Mouse (Mus musculus): Measurements from ENCODE around the gene Lama1.

- peak; percentile 82; the same call in 1 of the 2 replicates for TF ChIP-seq CTCF (IDR thresholded peaks at IDR 0.05; ENCODE audit: borderline replicate concordance, insufficient read depth, low read length)
- no peak for TF ChIP-seq POLR2A (IDR thresholded peaks at IDR 0.05; ENCODE audit: low read depth, low read length)
These were observed 29.1 kb upstream of the Lama1 start for GRCm38 (mm10) chr17:67667981-67668380.
